Mouse (Mus musculus) left cerebral cortex, adult 18-20 months (tissue): ENCODE data around the gene Slc38a2. TPM values are rescaled to one million over a fixed set of nuclear protein-coding genes. Genes with fewer than 3 reads are reported as not detected.
A peak's percentile ranks its signal among the peaks of the same experiment; 100 is the strongest.

Experiments
- DNase-seq, 2 experiments: peaks; one replicate each; pipeline ENCODE4 v3.0.0; 2021 to 2022; ENCODE audit warnings: low spot score in 2 of 2, mixed read lengths in 1 of 2
- long read RNA-seq, 2 experiments: library from polyadenylated mRNA; stranded (forward); transcript quantifications; one replicate each; pipeline ENCODE4 v2.0.0; 2021
- total RNA-seq, 2 experiments: library from RNA; stranded (reverse); gene quantifications; 2 replicates each; pipeline ENCODE4 v1.2.3; 2021

Gene Slc38a2
- 100 to 1,000 TPM in 1 of 2 experiments, 10 to 100 TPM in 1; 93.9 to 101 TPM for total RNA-seq
- long read RNA-seq, experiment 1, full-length matches to known transcripts: 34 of 73 reads
- long read RNA-seq, experiment 1, partial matches to known transcripts: 20 of 73 reads
- long read RNA-seq, experiment 1, other reads (novel, unspliced or antisense): 19 of 73 reads
- long read RNA-seq, experiment 2, full-length matches to known transcripts: 19 of 39 reads
- long read RNA-seq, experiment 2, partial matches to known transcripts: 9 of 39 reads
- long read RNA-seq, experiment 2, other reads (novel, unspliced or antisense): 11 of 39 reads

DNA sequence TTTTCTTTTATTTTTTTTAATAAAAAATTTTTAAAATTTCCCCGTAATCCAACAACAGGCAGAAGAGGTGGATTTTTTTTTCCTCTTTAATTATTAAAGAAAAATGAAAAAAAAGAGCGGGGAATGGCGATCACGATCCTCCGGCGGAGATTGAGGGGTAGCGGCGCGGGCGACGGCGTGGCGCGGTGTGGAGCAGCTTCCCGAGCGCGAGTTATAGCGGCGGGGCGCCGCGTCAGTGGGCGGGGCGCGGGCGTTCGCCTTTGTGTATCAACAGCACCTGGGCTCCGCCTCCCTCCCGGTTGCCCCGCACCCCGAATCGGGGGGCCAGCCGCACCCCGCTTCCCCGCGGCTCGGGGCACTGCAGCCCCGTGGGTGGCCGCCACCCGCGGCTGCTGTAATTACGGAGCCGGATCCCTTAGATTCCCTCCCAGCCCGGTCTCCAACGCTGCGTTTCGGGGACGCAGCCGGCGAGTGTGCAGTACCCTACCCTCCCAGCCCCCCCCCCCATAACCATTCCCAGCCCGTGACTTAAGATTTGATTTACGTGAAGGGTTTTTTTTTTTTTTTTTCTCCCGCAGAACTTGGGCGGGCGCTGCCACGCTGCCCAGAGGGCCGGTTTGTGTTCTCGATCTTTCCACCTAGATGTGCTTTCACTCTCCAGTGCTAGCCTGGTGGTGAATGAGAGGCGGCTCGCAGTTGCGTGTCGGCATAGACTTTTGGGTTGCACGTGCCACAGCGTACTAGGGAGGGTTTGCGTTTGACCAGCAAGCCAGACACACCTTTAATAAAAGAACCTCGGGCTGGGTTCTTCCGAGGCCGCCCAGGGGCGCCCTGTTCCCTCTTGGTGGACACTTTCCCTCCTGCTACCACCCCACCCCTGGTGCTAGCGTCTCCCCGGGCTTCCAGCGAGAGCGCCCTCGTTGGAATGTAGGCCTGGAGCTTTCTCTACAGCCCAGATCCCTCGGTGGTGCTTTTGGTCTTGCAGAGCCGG is at the start of gene Slc38a2:
Gene Slc38a2 (minus strand): TSS at position 210 of the 991 bp plus-strand sequence.
- peak; percentile 85 to 88 for DNase-seq

DNA sequence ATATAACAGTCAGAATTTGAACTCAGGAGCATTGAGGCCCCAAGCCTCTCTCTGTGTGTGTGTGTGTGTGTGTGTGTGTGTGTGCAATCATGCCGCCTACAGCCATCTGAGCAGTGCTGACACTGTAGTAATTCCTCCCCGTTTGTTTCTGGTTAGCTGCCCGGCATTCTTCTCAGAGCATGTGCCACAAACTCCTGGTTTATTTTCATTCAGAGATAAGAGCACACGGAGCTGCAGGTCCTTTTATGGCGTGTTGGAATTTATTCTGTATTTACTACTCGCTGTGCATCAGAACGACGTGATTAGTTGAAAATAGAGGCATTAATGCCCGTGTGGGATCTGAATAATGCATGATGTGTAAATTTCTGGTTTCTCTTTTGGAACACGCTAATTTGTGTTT is 49.6 kb upstream of the Slc38a2 start:
- DNase-seq: no peak

DNA sequence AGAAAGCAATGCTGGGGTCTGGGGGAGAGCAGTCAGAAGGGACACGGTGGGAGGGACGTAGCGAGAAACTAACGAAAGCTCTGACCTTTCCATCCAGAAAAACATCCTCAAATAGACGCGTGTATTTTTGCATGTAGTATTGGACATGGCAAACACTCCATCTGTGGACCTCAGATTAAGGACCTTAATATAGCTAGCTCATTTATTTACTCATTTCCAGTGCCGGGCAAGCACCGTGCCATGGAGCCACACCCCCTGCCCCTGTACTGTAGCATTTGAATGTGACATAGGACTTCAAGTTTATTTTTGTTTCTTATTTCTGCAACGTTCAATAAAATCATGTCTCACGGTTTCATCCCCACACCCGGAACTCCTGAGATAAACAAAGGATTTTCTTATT is 48.0 kb upstream of the Slc38a2 start:
- no peak for DNase-seq

DNA sequence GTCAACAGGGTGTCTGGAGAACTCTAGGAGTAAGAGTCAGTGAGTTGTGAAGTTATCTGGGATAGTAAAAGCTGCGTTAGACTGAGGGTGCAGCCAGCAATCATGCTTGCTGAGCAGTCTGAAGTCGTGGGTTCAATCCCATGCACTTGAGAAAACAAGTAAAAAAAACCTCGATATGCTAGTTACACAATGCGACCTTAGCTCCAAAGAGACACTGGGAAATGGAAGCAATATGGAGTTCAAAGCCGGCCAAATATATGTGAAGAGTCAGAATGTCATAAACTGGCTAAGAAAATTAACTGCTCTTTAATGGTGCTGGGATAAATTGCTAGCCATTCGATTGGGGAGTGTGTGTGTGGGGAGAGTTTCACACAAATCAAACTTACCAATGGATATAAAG is 47.5 kb upstream of the Slc38a2 start:
- no peak for DNase-seq

DNA sequence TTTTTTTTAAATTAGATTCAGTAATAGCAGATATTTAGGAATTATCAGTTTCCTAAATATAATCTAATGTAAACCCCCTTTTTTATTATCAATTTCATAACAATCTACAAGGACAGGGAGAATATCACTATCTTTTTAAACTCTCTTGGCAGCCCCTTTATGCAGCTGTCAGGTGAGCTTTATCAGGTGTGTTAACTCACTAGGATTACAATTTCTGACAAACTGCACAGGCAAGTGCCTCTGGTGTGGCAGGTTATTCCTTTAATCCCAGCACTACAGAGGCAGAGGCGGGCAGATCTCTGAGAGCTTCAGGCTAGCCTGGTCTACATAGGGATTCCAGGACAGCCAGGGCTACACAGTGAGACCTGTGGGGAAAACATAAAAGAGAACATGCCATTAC is 45.8 kb upstream of the Slc38a2 start:
- no peak for DNase-seq

DNA sequence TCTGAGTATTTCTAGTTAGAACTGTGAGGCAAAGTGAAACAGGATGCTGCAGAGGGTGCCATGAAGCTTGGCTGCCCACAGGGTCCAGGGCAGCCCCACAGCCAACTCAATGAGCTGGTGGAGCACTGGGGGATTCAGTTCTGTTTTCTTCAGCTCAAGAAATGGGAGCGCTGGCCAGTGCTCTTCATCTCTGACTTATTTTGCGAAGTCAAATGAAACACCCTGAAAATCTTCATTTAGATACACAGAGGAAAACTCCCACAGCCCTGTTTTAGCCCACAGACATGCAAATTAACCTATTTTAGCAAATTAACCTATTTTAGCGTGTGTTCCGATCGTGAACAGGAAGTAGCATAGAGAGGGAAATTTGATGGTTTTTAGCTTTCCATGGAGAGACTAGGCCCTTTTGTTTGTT is 45.4 kb upstream of the Slc38a2 start:
- no peak for DNase-seq

DNA sequence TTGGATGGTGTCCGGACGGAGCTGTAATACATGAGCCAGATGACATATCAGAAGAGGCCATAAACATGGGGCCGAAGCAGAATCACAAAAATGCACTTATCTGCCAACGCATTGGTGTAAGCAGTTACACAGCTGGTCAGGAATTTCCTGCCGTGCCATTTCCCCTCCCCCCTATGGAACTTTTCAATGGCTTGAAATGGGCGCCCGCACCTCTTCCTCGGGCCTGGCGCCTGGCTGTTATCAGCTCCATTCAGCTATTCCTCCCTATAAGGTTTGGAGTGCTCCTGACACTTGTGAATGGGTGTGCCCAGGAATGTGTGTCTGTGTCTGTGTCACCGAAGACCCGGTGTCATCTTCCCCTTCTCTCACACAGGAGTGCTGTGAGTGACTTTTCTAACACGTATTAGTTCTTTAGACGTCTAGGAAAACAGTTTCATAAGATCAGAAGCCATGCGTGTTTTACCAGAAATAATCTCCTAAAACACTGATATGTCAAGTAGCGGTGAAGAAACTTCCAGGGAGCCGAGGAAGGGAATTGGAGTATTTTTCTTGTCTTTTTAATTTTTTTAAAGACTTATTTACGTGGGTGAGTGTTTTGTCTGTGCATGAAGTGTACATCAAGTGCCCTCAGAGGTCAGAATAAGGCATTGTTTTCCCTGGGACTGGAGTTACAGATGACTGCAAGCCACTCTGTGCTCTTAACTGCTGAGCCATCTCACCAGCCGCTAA is 44.8 kb upstream of the Slc38a2 start:
- DNase-seq: no peak

DNA sequence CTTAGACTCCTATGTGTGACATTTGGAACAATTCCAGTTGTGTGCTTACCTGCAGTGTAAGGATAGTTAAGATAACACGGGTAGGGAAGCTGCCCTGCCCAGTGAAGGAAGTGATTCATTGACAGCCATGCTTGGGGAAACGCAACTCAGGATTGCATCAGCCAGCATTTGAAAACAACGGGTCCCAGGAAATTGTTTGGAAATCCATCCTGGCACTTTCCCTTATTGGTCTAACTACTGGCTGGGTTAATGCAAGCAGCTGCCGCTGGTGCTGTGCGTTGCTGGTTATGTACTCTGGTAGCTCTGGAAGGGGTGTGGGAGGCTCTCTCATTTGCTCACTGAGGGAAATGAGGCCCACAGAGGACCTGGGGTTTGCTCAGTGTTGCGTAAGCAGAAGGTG is 43.7 kb upstream of the Slc38a2 start:
- DNase-seq: no peak

DNA sequence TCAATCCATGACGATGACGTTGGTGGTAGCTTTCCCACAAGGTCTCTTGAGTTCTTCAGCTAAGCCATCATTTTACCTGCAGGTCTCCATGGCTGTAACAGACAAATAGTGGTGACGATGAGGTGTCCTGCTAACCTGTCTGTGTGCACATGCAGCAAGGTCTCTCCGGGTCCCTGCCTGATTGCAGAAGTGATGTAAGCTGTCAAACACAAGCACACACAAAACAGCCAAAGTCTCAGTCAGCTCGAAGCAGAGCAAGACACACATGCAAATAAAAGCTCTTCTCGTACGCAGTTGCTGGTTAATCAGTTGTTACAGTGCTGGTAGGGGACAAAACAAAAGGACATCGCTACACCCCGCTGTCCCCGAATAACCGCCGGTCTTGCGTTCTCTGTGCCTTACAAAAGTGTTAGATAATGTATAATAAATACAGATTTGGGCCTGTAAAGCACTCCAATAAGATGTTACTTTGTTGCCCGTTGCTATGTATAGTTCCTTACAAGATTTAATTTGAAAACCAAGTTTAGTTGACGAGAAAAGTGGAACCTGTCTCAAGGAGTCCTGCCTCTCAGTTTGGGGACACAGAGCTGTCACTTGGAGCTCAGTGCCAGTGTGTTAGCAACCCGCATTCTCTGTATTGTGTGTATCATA is 43.2 kb upstream of the Slc38a2 start:
- DNase-seq: no peak

DNA sequence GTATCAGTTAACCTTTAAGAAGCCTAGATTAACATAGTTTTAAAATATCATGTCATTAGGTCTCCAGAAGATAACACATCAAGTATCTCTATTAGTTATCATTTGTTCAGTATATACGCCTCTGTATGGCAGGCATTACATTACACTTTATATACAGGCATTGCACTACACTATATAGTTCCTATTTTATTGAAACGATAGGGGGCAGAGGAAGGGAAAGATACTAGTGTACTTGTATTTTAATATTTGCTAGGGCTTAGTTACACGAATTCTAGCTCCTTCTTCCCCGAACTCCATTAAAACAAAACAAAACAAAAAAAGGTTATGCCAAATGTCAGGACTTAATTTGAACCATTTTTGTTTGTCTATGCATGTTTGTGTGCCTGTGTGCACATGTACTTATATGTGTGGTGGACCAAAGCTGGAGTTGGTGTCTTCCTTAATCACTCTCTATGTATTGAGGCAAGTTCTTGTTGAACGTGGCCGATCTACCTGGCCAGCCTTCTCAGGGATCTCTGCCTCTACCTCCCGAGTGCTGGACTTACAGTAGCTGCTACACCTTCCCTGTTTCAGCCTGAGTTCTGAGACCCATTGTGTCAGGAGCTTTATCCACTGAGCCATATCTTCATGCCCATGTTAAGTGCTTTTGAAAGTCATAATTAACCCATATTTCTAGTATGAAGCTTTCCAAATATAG is 41.5 kb upstream of the Slc38a2 start:
- DNase-seq: no peak

DNA sequence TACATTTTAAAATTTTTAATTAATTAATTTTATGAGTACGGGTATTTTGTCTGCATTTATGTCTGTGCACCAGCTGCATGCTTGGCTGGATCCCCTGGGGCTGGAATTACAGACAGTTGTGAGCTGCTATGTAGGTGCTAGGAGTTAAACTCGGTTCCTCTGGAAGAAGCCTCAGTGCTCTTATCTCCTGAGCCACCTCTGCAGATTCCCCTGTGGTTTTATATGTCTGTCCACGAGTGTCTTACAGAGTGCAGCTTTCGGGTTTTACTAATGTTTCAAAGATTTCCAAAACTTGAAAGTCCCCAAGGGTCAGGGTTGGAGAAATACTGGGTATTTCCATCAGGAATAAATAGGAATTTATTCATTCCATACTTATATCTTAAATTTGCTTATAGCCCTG is 40.6 kb upstream of the Slc38a2 start:
- no peak for DNase-seq

DNA sequence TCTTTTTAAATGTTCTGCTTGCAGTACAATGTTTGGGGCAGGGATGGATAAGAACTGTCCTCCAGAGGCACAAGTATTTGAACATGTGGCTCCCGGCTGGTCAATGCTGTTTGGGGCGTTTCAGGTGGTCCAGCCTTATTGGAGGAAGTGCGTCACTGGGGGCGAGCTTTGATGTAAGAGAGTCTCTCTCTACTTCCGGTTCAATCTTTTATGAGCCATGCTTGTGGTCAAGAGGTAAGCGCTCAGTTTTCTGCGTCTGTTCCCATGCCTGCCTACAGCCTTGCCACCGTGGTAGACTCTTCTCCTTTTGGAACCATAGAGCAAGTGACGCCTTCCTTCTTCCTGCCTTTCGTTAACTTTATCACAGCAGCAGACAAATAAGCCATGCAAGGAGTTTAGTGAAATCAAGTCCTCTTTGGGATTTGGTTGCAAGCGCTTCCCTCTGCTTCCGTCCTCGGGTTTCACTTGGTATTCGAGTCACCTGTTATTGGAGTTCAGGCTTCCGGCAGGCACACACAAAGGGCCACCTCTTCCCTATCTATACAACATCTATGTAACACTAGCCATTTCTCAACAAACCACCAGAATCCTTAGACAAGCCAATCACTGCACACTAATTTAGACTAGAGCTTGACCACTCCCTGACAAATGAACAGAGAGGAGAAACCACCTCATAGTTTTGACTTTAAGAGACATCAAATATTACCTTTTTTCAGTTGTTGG is 37.3 kb upstream of the Slc38a2 start:
- DNase-seq: no peak

DNA sequence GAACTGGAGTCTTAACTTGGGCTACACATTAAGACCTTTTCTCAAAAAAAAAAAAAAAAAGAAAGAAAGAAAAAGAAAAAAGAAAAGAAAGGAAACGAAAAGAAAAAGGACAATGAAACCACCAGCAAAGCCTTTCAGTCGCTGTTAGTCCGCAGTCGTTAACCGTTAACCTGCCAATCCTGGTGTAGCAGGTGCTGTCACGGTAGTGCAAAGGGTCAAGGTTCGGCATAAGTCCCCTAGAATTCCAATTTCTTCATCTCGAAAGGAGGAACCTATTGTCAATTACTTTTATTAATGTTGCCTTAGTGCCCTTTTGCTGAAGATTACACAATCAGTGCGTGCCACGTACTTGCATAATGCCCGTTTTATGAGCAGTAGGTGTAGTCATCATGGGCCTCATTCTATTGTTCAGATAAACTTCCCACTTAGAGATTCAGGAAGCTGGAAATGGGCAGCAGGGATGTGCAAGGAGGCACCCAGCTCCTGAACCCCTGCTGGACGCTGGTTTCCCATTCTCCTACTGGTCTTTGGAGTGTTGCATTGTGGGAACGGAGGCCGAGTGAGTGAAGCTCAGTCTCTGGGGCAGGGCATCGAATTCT is 36.1 kb upstream of the Slc38a2 start:
- no peak for DNase-seq

DNA sequence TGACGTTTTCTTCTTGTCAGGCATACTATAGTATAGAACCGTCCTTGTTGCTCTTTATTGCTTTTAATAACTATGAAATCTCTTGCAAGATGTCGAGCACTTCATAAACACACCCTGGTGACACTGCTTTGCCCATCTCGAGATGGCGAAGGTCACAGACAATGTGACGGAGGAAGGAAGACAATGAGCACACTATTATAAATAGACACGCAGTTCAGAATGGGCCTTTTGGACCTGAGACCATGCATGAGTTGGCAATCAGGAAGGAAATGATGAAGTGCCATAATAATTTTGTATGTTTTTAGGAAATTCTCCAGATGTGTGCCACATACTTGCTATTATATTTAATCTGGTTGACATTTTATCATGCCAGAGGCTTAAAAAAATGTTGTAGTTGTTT is 34.9 kb upstream of the Slc38a2 start:
- no peak for DNase-seq

DNA sequence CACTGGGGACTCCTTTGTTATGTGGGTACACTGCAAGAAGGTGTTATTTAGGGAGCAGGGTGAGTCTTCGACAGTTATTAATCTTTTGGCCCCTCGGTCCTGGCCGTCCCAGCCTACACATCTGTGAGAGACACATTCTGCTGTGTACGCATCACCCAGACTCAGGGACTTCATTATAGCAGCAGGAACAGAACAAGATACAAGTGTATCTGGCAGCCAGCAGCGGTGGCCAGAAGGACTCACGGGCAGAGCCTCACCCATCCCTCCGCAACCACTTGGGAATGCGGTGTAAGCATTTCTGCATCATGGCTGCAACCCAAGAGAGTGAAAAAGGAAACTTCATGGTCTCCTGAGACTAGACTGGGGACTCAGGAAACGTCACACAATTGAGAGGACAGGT is 30.9 kb upstream of the Slc38a2 start:
- DNase-seq: no peak

DNA sequence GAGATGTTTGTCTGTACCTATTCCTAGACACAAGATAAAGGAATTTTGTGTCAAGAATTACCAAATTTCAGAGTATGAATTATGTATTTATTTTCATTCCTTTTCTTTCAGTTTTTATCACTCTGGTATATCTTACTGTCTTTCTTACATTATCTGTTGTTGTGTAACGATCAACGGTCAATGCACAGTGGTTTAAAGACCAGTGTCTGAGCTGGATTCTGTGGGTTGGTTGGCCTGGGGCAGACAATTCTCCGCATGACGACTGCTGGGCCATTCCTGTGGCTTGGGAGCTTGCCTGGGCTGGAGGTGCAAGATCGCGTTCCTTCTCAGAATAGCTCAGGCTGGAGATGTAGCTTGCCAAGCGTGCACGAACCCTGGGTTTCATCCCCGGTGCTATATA is 30.3 kb upstream of the Slc38a2 start:
- DNase-seq: no peak

DNA sequence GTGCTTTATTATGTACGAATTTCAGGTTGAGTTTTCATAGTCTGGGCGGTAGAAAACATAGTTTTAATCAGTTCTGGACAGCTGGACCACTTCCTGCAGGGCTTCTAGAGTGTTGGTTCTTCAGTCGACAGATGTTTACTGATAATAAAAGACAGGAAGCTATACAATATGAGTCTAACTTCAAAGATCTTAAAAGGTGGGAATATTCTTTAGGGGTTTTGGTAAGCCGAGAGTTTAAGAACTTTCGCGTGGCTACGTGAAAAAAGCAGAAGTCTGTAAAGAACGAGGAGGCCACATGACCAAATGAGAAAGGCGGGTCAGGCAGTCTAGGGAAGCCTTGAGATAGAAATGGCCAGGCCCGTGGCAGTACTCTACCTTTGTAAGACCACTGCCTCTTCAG is 29.5 kb upstream of the Slc38a2 start:
- no peak for DNase-seq

DNA sequence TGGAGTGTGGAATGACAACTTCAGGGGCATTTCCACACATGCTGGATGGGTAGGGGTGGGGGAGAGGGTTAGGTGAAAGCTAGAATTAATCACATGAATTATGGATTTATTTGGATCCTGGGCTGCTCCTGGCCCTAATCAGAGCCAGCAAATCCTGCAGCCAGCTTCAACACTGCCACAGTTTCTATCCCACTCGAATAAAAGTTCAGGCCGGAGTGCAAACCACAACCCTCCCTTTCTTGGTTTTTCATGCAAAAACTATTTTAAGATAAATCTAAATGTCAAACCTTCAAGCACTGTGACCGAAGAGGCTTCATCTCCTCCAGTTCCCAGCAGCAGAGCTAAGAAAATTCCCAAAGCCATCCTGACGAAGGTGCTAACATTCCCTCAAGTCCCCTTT is 28.8 kb upstream of the Slc38a2 start:
- no peak for DNase-seq

DNA sequence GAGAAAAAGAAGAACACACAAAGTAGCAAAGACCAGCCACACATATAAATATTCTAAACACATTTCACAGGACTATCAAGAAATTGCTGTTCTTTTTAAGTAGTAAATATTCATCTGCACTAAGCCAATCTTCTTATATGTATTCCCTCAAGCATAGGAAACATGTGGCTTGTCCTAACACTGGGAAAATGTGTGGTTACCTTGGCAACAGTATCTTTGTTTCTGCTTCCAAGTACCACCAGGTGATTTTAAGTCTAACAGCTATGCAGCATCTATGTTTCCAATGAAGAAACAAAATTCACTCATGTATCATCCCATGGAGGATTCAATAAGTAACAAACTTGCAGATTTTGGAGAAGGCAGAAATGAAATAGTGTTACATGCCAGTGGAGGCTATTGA is 25.0 kb upstream of the Slc38a2 start:
- no peak for DNase-seq

DNA sequence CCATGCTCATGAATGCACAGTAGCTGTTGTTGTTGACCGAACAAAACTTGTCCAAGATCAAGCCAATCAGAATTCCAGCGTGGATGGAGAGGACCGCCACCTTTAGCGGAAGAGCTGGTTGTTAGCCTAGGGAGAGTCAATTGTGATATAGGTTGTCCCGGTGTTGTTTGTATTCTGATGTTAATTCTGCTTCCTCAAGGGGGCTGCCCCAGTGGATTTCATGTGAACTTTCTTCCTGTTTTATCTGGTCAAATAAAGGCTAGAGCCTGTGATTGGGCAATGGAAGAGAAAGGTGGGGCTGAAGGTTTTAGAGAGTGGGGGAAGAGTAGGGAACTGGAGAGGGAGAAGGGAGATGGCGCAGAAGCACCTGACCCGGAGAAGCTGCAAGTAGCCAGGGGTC is 22.7 kb upstream of the Slc38a2 start:
- no peak for DNase-seq
